Mouse (Mus musculus) midbrain, postnatal 0 days (tissue): ENCODE results near the gene Cybrd1. TPM values are rescaled to one million over a fixed set of nuclear protein-coding genes. Genes with fewer than 3 reads are reported as not detected.

Experiments used
- ATAC-seq: fragments of 200-750 bp; cut with Nextera tagmentation; 2 replicates; pipeline ENCODE4 v1.8.0; 2017; ENCODE audit warnings: moderate number of reproducible peaks, mild to moderate bottlenecking, moderate TSS enrichment, moderate library complexity; ENCODE audit not compliant: low FRiP score
- DNase-seq: peaks from one replicate; pipeline ENCODE4 v3.0.0-alpha.2; 2015; ENCODE audit warnings: low spot score
- H3K27ac ChIP-seq: fragments of 300-500 bp; sonication (generic); 2 replicates; pipeline ENCODE4 v1.5.1; 2014; ENCODE audit warnings: low read depth, mild to moderate bottlenecking, low read length, mixed read lengths
- H3K27me3 ChIP-seq: fragments of 300-500 bp; sonication (generic); 2 replicates; pipeline ENCODE4 v1.6.1; 2014; ENCODE audit warnings: low read length, control low read depth, mixed read lengths; ENCODE audit not compliant: insufficient read depth
- H3K36me3 ChIP-seq: fragments of 300-500 bp; sonication (generic); 2 replicates; pipeline ENCODE4 v1.6.1; 2014; ENCODE audit warnings: low read length, control low read depth, mixed read lengths; ENCODE audit not compliant: insufficient read depth
- H3K4me1 ChIP-seq: fragments of 300-500 bp; sonication (generic); 2 replicates; pipeline ENCODE4 v1.6.1; 2014; ENCODE audit warnings: mild to moderate bottlenecking, control low read depth, antibody characterized with exemption, low read length, mixed read lengths; ENCODE audit not compliant: insufficient read depth
- H3K4me2 ChIP-seq: fragments of 300-500 bp; sonication (generic); 2 replicates; pipeline ENCODE4 v1.6.1; 2014; ENCODE audit warnings: low read depth, mild to moderate bottlenecking, low read length, mixed read lengths; ENCODE audit not compliant: poor library complexity, severe bottlenecking
- H3K4me3 ChIP-seq: fragments of 300-500 bp; sonication (generic); 2 replicates; pipeline ENCODE4 v1.5.1; 2014; ENCODE audit warnings: low read depth, mild to moderate bottlenecking, low read length, moderate library complexity
- H3K9ac ChIP-seq: fragments of 300-500 bp; sonication (generic); replicated peaks from 2 replicates; pipeline ENCODE4 v1.6.1; 2014; ENCODE audit warnings: mild to moderate bottlenecking, low read length, moderate library complexity, mixed read lengths; ENCODE audit not compliant: poor library complexity, severe bottlenecking
- H3K9me3 ChIP-seq: fragments of 300-500 bp; sonication (generic); 2 replicates; pipeline ENCODE4 v1.6.1; 2016; ENCODE audit warnings: low read length, control low read depth
- CTCF ChIP-seq: IDR thresholded peaks from 2 replicates; pipeline ENCODE4 v1.5.1; 2016; ENCODE audit warnings: antibody characterized with exemption, mild to moderate bottlenecking
- WGBS: fragments of 180-500 bp; shearing (Covaris S2); extraction: QIAGEN DNeasy Blood & Tissue Kit; methylation state at CpG from one replicate; pipeline ENCODE4 v1.1.7; 2014; 5-methylcytosine and 5-hydroxymethylcytosine counted together
- polyA plus RNA-seq: library from polyadenylated mRNA; unstranded; fragments of >200 nt; fragmentation: Nextera tagmentation; extraction: Ambion mirVana; gene quantifications from 2 replicates; pipeline ENCODE4 v1.2.1, GENCODE M21; 2015
- total RNA-seq: library from RNA; depleted of rRNA; stranded (reverse); fragments of >200 nt; gene quantifications from 2 replicates; pipeline ENCODE4 v1.2.3, GENCODE M21; 2014

The Cybrd1 gene
- total and polyA plus RNA-seq, 2 experiments from 2014 or later: 2.2 to 6.3 TPM

- 97% methylated on average over 2 of the region's 2 CpGs for WGBS
- DNase-seq (no peak), ATAC-seq (no peak)
- H3K9ac ChIP-seq: no peak overlapping the region
- no peak overlapping the region for H3K27ac ChIP-seq
- no peak for TF ChIP-seq CTCF
- H3K9me3 ChIP-seq: no peaks in the 10 kb centered on the region
- no peaks in the 10 kb centered on the region for H3K27me3 ChIP-seq
- H3K4me2 ChIP-seq: no peak overlapping the region
- no peak overlapping the region for H3K4me3 ChIP-seq
- no peaks in the 10 kb centered on the region for H3K36me3 ChIP-seq
- no peaks in the 10 kb centered on the region for H3K4me1 ChIP-seq
Measured at GRCm38 (mm10) chr2:71130366-71130765, 12.6 kb downstream of the Cybrd1 start.

DNA sequence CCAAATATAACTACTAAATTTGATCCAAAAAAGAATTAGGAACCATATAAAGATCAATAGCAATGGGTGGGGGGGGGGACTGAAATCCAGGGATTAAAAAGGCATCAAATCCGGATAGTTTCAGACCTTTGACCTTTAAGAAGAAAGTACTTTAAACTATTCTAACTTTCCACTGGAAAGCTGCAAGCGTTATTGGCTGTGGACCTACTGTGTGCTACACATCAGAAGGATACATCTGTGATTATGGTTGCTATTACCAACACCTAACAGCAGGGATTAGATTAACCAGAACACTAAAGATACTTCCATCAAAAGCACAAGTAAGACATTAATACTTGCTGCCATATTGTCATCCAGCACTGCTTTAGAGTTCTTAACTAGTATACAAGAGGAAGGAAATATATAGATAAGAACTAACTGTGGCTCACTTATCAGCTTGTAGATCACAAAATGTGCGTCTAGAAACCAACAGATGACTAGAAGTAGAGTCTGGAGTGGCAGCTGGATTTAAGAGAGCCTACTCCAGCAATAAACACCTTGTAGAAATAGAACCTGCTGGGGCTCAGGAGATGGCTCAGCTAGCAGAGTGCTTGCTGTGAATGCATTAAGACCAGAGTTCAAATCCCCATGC, 14.3 kb downstream of the Cybrd1 start:
- no peak overlapping the region for H3K27ac ChIP-seq
- no peaks in the 10 kb centered on the region for H3K4me1 ChIP-seq
- no peaks in the 10 kb centered on the region for H3K27me3 ChIP-seq
- H3K4me2 ChIP-seq: no peak overlapping the region
- ATAC-seq (no peak), DNase-seq (no peak)
- no peak overlapping the region for H3K9ac ChIP-seq
- TF ChIP-seq CTCF: no peak
- WGBS: 85% methylated on average over 3 of the region's 3 CpGs
- H3K36me3 ChIP-seq: no peaks in the 10 kb centered on the region
- H3K4me3 ChIP-seq: no peak overlapping the region
- no peaks in the 10 kb centered on the region for H3K9me3 ChIP-seq

DNA sequence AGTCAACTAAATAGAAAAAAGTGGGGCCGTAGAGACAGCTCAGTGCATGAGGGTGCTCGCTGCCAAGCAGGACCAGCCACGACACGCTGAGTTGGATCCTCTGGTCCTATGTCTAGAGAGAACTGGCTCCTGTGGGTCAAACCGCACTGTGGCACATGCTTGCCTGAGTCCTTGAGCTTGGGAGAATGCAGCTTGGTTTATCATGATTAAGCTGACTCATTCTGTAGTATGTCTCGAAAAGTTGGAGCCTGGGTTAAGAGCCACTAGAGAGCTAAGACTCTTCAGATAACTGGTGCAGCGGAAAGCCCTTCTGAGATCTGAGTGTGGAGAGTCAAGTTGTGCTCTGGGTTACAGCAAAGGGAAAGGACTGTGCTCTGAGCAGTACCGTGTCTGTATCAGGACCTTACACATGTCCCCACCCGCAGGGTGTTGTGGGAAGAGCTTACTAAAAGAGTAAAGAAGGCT, 16.4 kb downstream of the Cybrd1 start:
- ATAC-seq (no peak), DNase-seq (no peak)
- Histone ChIP-seq H3K9me3 (no peaks in the 10 kb centered on the region), H3K4me2 (no peak overlapping the region), H3K27me3 (no peaks in the 10 kb centered on the region), H3K4me1 (no peaks in the 10 kb centered on the region), H3K9ac (no peak overlapping the region), H3K4me3 (no peak overlapping the region), H3K36me3 (no peaks in the 10 kb centered on the region), H3K27ac (no peak overlapping the region)
- 92% methylated on average over 9 of the region's 9 CpGs for WGBS
- TF ChIP-seq CTCF: no peak

DNA sequence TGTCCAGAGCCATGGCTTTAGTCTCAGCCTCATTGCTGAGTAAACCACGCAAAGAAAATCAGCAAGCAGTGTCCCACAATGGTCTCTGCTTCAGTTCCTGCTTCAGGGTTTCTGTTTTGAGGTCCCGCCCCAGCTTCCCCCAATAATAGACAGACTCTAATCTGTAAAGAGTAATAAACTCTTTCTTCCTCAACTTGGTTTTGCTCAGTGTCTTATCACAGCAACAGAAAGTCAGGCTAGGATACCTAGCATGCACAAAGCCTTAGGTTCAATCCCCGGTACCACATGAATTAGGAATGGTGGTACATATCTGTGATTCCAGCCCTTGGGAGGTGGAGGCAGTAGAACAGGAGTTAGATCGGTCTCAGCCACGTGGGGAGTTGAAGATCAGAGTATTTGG, 17.1 kb downstream of the Cybrd1 start:
- no peak for TF ChIP-seq CTCF

DNA sequence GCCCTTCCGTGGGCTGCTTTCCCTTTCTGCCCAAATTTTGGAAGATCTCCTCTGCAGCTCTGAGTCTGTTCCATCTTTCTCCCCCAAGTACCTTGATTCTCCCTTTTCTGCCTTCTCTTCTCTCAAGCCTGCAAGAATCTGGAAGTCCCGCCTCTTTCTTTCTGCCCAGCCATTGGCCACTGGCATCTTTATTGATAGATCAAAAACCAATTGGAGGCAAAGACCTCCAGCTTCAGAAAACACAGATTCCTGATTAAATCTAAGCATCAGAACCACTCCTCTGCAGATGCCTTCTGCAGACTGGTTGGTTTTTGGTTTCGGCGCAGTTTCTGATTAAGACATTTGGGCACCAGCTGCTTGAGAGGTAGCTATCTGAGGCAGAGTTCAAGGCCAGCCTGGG, 22.9 kb downstream of the Cybrd1 start:
- Histone ChIP-seq H3K4me2 (no peak overlapping the region), H3K27ac (no peak overlapping the region), H3K4me1 (no peaks in the 10 kb centered on the region), H3K36me3 (no peaks in the 10 kb centered on the region), H3K27me3 (no peaks in the 10 kb centered on the region), H3K9me3 (no peaks in the 10 kb centered on the region), H3K4me3 (no peak overlapping the region), H3K9ac (no peak overlapping the region)
- no peak for ATAC-seq
- WGBS: 72% methylated on average over 4 of the region's 4 CpGs
- no peak for TF ChIP-seq CTCF
- DNase-seq: no peak

More for the DNA sequence above, 17.1 kb downstream of the Cybrd1 start:
- DNase-seq (no peak), ATAC-seq (no peak)
- no peak overlapping the region for H3K9ac ChIP-seq
- H3K9me3 ChIP-seq: no peaks in the 10 kb centered on the region
- no peaks in the 10 kb centered on the region for H3K27me3 ChIP-seq
- no peak overlapping the region for H3K4me3 ChIP-seq
- H3K36me3 ChIP-seq: no peaks in the 10 kb centered on the region
- H3K27ac ChIP-seq: no peak overlapping the region
- H3K4me2 ChIP-seq: no peak overlapping the region
- WGBS: 78% methylated on average over 5 of the region's 5 CpGs
- H3K4me1 ChIP-seq: no peaks in the 10 kb centered on the region

DNA sequence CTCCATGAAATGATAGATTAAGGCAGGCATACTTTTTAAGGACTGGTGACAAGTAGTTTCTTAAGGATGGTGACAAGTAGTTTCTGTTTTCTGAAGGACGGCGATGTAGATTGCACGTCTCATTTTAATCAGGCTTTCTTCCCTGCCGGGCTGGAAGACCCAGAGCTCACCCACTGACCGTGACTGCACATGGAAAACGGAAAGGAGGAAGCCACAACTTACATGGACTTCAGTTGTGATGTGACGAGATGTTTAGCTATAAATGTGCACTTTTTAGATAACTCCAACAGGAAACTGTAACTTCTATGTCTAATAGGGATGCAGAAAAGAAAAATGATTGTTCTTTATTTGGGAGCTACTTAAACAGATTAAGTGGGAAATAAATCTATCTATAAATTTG, 24.7 kb downstream of the Cybrd1 start:
- H3K9me3 ChIP-seq: no peaks in the 10 kb centered on the region
- H3K4me3 ChIP-seq: no peak overlapping the region
- no peak for TF ChIP-seq CTCF
- H3K27ac ChIP-seq: no peak overlapping the region
- ATAC-seq (no peak), DNase-seq (no peak)
- H3K9ac ChIP-seq: no peak overlapping the region
- no peaks in the 10 kb centered on the region for H3K4me1 ChIP-seq
- no peaks in the 10 kb centered on the region for H3K27me3 ChIP-seq
- H3K4me2 ChIP-seq: no peak overlapping the region
- WGBS: 63% methylated on average over 7 of the region's 7 CpGs
- H3K36me3 ChIP-seq: no peaks in the 10 kb centered on the region
